Mouse (Mus musculus) hindbrain, postnatal 0 days (tissue): ENCODE measurements around the gene Gm17361. TPM values are rescaled to one million over a fixed set of nuclear protein-coding genes. Genes with fewer than 3 reads are reported as not detected.
"Not testable (repeated sequence)": the region's sequence is repeated elsewhere in the genome, so short reads cannot be mapped to it uniquely, and the experiment has no call there.

Source experiments
- ATAC-seq: fragments of 200-750 bp; cut with Nextera tagmentation; 2 replicates; pipeline ENCODE4 v1.8.0; 2017; ENCODE audit warnings: mild to moderate bottlenecking, moderate TSS enrichment, moderate library complexity
- DNase-seq: peaks from one replicate; pipeline ENCODE4 v3.0.0-alpha.2; 2015; ENCODE audit warnings: low spot score
- H3K27ac ChIP-seq: fragments of 300-500 bp; sonication (generic); 2 replicates; pipeline ENCODE4 v1.5.1; 2014; ENCODE audit warnings: mild to moderate bottlenecking
- H3K27me3 ChIP-seq: fragments of 300-500 bp; sonication (generic); 2 replicates; pipeline ENCODE4 v1.6.1; 2014; ENCODE audit warnings: low read length, mixed read lengths; ENCODE audit not compliant: insufficient read depth
- H3K36me3 ChIP-seq: fragments of 300-500 bp; sonication (generic); 2 replicates; pipeline ENCODE4 v1.6.1; 2014; ENCODE audit warnings: low read length, mixed read lengths; ENCODE audit not compliant: insufficient read depth
- H3K4me1 ChIP-seq: fragments of 300-500 bp; sonication (generic); 2 replicates; pipeline ENCODE4 v1.6.1; 2014; ENCODE audit warnings: antibody characterized with exemption, low read length, mixed read lengths; ENCODE audit not compliant: insufficient read depth
- H3K4me2 ChIP-seq: fragments of 300-500 bp; sonication (generic); 2 replicates; pipeline ENCODE4 v1.6.1; 2014; ENCODE audit warnings: low read depth, mild to moderate bottlenecking, low read length, moderate library complexity, mixed read lengths
- H3K4me3 ChIP-seq: fragments of 300-500 bp; sonication (generic); 2 replicates; pipeline ENCODE4 v1.5.1; 2014; ENCODE audit warnings: low read length
- H3K9ac ChIP-seq: fragments of 300-500 bp; sonication (generic); replicated peaks from 2 replicates; pipeline ENCODE4 v1.6.1; 2014; ENCODE audit warnings: mild to moderate bottlenecking, low read length, moderate library complexity, mixed read lengths
- H3K9me3 ChIP-seq: fragments of 300-500 bp; sonication (generic); 2 replicates; pipeline ENCODE4 v1.6.1; 2016; ENCODE audit warnings: low read length, mixed read lengths
- WGBS: fragments of 180-500 bp; shearing (Covaris S2); extraction: QIAGEN DNeasy Blood & Tissue Kit; methylation state at CpG from one replicate; pipeline ENCODE4 v1.1.7; 2014; 5-methylcytosine and 5-hydroxymethylcytosine counted together
- polyA plus RNA-seq: library from polyadenylated mRNA; unstranded; fragments of >200 nt; fragmentation: Nextera tagmentation; extraction: Ambion mirVana; gene quantifications from 2 replicates; pipeline ENCODE4 v1.2.1, GENCODE M21; 2015
- total RNA-seq: library from RNA; depleted of rRNA; stranded (reverse); fragments of >200 nt; gene quantifications from 2 replicates; pipeline ENCODE4 v1.2.3, GENCODE M21; 2014; rRNA removed

Gene Gm17361
- total RNA-seq (not detected in 2 replicates), polyA plus RNA-seq (not detected in 2 replicates)

GRCm38 (mm10) chrX:125003863-125004262 is at the start of gene Gm17361:
Gm17361 (plus strand) TSS chrX:125004163.
- H3K4me2 ChIP-seq, H3K9ac ChIP-seq, H3K9me3 ChIP-seq, H3K4me1 ChIP-seq, H3K27me3 ChIP-seq, H3K36me3 ChIP-seq, ATAC-seq, H3K4me3 ChIP-seq, H3K27ac ChIP-seq, DNase-seq: not testable (repeated sequence)
- WGBS, result no CpG with 5 or more reads among the region's 4 CpGs
